Mouse (Mus musculus) ovary, postnatal 10 days (tissue): Measurements from ENCODE around the gene Kank1.

Experiments used
- DNase-seq: peaks from one replicate; pipeline ENCODE4 v3.0.0; 2022; ENCODE audit warnings: low spot score

Gene Kank1

DNA sequence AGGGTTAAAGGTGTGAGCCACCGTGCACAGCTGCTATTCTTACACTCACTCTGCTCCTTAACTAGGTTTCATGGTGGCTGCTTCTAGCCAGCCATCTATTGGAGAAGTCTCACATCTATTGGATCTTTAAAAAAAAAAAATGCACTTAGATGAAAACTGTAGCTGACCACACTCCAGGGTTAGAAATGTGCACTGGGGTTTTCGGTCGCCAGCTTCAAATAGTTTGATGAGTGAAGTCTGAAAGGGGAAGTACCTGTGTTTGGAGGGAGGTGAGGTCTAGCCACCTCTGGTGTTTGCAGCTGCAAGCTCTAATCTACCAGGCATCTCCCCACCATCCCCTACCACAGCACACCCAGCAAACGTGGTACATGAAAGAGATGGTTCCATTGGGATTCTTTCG, 74.2 kb downstream of the Kank1 start:
- no peak for DNase-seq

- no peak for DNase-seq
Measured at GRCm38 (mm10) chr19:25311626-25312025, 74.9 kb downstream of the Kank1 start.

- no peak for DNase-seq
Measured at GRCm38 (mm10) chr19:25315458-25315889, 78.7 kb downstream of the Kank1 start.

DNA sequence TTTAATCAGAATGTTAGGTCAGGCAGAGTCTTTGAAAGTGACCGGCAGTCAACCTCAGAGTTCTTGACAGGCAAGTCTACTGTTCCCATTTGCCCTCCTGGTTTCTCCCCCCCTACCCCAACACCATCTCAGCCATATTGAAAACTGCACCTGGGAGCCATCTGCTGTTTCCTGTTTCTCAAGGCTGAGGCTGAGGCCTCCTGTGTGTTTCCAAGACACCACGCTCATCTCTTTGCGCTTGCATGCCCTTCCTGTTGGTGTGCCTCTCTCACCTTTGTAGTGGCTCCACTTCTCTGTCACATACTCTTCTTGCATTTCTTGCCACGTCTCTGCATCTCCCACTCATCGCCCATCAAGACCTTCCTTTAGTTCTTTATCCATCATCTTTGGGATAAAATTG, 79.2 kb downstream of the Kank1 start:
- DNase-seq: no peak

GRCm38 (mm10) chr19:25324265-25324664, 87.5 kb downstream of the Kank1 start:
- no peak for DNase-seq

- DNase-seq: no peak
Measured at GRCm38 (mm10) chr19:25325113-25326001, 88.6 kb downstream of the Kank1 start.

DNA sequence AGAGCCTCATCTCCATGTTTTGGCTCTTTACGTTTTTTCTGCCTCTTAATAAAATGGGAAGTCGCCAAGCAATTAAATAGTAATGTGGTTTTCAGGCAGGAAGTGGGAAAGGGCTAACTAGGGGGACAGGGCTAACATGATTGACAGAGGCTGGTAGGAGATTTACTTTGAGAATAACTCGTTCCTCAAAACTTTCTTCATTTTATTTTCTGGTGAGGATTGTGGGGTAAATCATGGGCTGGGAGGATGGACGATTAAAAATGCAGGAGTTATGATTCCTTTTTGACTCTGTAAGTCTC, 89.2 kb downstream of the Kank1 start:
- no peak for DNase-seq

GRCm38 (mm10) chr19:25327633-25328032, 90.9 kb downstream of the Kank1 start:
- no peak for DNase-seq

DNA sequence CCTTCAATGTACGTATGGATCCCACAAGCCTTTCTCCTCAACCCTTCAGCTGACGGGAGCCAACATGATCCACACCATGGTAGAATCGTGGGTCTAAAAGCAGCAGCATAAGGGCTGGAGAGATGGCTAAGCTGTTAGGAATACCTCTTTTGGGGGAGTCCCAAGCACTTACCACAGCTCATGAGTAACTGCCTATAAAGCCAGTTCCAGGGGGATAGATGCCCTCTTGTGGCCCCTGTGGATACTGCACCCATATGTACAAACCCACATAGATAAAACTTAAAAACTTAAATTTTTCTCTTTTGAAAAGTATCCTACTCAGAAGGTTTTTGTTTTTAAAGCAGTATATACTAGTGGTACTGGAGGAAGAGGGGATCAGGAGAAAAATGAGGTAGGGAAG, 97.6 kb downstream of the Kank1 start:
- DNase-seq: no peak

GRCm38 (mm10) chr19:25336731-25337130, 100.0 kb downstream of the Kank1 start:
- no peak for DNase-seq

DNA sequence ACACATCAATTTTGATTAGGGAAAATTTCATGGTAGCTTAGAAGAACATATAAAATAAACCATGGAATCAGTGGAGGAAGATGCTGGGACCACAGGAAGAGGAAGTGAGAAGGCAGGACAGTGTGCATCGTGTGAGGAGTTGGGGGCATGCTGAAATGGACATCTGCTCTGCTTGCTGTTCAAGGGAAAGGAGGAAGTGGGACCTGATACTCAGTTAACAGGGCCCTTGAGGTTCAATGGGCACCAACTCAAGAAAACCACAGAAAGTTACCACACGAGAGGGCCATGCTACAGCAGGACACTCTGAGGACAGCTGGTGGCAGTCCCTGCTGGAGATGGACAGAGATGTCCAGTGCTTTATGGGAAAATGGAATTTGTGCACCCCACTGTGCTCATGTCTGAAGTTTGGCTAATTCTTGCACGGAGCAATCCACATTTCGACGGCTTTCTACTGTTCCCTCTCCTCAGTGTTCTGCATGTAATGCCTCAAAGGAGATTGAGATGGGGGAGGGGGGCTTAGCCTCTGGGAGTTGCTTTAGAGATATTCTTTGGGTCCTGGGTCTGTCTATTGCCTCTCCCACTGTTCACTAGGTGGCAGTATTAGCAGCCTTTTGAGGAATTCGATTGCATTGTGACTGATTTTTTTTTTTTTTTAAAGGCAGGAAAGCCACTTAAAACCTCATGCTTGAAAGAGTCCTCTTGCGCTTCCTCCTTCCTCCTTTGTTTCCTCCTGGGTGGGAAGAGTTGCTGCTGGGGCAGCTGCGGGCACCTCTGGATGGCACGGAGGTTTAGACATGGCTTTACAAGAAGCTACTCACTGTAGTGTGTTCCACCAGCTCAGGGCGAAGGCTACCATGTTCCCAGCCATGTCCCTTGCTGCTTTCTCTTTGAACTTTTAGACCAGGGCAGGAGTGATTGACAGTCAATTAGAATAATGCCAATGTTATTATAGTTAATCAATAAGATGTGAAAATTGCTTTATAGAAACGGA, 104.2 kb downstream of the Kank1 start:
- DNase-seq: no peak

DNA sequence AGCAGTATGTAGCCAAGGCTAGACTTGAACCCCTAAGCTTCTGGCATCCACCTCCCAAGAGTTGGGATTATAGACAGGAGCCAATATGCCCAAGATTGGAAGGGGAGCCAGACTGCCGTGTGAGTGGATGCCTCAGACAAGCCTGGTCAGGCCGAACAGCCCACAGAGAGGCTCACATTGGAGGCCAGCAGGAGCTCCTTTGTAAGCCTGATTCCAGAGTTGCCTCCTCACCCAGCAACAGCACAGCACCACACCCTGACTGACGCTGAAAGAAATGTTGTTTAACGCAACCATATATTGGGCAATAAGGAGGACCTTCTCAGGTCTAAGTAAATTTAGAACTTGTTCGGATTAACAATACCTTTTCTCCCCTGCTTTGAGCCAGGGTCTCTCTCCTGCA, 105.3 kb downstream of the Kank1 start:
- DNase-seq: no peak

GRCm38 (mm10) chr19:25343657-25344322, 107.0 kb downstream of the Kank1 start:
- DNase-seq: peak; percentile 24

- DNase-seq: no peak
Measured at GRCm38 (mm10) chr19:25344371-25344770, 107.6 kb downstream of the Kank1 start.

DNA sequence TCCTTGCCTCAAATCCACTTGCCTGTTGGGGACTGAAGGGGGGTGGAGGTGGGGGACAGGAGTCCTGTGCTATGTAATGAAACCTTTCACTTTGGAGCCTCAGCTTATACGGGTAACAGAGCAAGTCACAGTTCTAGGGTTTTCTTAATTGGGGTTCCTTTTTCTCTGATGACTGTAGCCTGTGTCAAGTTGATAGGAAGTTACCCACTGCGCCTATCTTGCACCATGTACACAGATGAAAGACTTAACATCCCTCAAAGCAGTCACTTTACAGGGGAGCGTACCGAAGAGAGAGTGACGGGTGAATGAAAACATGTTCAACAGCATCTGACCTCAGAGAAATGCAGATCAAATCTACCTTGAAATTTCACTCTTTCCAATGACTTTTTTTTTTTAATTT, 109.2 kb downstream of the Kank1 start:
- DNase-seq: no peak

GRCm38 (mm10) chr19:25347515-25347914, 110.7 kb downstream of the Kank1 start:
- DNase-seq: no peak

DNA sequence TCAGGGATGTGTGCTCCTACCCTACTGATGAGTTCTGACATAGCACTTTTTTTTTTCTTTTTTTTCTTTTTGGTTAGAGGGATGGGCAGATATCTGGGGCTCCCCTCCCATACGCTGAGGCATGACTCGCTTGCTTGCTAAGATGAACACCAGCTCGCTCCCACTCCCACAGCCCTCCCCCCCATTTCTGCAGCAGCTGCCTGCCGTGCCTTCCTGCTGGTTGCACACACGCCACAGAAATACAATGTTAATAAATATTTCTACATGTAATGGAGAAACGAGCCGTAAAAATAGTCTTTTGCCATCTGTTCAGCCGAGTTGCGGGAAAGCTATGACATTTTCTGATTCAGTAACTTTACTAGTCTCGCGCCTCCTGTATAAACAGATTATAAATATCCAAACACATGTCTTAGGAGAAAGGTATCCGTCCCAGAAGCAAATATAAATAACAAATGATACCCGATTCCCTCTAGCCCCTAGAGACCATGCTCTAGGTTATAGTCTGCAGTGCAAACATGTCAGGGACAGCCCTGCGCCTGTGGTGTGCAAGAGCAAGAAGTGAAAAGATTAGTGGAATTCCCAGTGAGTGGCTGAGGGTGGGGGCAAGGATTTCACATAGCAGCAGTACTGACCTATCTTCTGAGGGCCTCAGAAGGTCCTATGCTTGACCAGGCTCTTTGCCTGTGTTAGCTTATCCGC, 114.6 kb downstream of the Kank1 start:
- DNase-seq: no peak

DNA sequence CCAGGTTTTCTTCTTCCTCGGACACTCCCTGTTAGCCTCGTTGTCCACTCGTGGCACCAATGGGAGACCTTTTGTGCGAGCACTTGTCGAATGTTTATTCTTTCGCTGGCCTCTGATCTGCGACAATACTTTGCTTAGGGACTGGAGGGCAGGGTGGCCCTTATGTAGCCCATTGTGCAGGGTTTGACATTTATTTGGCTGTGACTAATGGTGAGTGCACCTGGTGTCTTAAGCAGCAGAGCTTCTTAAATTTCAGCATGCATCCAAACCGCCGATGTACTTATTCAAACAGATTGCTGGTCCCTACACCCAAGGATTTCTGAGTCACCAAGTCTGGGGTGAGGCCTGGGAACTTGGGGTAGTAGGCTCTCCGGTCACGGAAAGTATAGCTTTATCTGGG, 120.3 kb downstream of the Kank1 start:
- no peak for DNase-seq

DNA sequence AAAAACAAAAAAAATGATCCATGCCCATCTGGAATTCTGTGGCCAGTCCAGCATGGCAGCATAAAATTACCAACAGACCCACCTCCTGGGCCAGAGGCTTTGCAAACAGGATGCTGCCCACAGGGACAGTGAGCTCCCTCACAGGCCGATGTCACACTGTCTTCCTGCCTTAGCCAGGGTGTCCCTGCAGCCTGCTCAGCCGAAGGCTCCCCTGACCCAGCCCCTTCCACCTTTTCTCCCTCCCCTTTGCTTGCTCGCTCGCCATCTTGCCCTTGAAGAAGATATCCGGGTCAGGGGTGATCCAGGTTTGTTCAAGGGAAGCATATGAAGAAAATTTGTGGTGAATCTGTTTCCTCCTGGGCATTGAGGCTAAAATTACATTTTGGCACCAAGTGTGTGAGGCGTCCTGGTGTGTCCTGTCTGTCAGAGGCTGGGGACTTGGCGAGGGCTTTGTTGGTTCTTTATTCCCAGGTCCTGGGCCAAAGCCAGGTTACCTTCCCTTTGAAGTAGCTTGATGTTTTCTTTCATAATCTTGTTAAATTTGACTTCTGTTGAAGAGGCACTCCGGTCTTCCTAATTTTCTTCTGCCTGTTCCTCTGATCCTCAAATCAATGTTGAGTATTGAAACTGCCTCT, 121.8 kb downstream of the Kank1 start:
- no peak for DNase-seq

DNA sequence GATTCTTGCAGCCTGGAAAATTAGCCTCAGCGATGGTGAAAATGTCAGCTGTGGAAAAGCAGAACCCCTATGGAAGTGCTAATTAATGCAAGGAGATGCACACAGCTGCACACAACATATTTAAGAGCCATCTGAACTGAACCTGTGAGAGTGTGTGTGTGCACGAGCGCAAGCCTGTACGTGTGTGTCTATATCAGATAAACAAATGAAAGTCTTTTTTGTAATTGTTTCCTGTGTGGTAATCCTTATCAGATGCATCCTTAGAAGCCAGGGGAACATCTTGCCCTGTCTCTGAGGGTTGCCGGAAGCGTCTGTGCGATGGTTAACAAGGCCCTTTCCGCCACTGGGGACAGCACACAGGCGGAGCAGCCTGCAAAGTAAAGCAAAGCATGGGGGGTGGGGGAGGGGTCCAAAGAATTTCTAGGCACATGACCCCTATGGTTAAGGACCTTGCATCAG, 123.8 kb downstream of the Kank1 start:
- DNase-seq: no peak

DNA sequence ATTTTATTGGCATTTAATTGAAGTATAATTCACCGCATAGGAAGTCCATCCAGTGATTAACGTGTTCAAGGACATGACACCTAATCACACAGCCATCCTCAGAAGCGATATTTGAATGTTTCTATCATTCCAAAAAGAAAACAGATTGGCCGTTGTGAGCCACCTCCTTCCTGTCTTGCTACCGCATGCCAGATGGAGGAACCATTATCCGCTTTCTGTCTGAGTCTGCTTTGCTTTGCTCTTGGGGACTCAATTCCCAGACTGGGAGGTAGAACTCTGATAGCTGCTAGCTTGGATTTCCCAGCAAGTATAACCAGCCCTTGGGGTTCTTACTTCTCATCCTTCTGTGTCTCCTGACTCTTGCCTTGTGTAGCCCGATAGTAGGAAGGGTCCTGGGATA, 125.2 kb downstream of the Kank1 start:
- DNase-seq: no peak
